Mouse (Mus musculus) kidney, postnatal 25 days (tissue): Measurements from ENCODE around the gene Dpagt1.
"Not testable (repeated sequence)": the region's sequence is repeated elsewhere in the genome, so short reads cannot be mapped to it uniquely, and the experiment has no call there.

Experiments used
- DNase-seq, 2 experiments: peaks; one replicate each; pipeline ENCODE4 v3.0.0; 2021; ENCODE audit warnings: mixed read lengths in 2 of 2

Gene Dpagt1

DNA sequence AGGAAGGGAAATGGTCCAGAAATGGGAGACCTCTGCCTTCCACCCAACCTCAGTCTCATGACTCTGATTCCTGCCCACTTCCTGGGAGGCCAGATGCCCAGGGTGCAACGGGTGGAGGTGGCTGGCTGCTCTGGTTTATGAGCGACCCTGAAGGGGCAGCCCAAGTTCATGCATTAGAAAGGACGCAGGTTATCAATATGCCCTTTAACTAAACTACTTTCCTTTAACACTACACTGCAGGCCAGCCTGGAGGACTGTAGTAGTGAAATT, 7.1 kb upstream of the Dpagt1 start:
- peak; percentile 59 to 81 for DNase-seq

GRCm38 (mm10) chr9:44319105-44319886, 6.5 kb upstream of the Dpagt1 start:
- peak; percentile 25 to 58 for DNase-seq

GRCm38 (mm10) chr9:44319887-44320798, 5.7 kb upstream of the Dpagt1 start, which contains the start of gene C2cd2l:
Gene C2cd2l (minus strand): TSS chr9:44320285.
- peak; percentile 95 to 98 for DNase-seq

- no peak for DNase-seq
These were observed 5.1 kb upstream of the Dpagt1 start for GRCm38 (mm10) chr9:44320799-44321133.

GRCm38 (mm10) chr9:44323656-44324055, 2.2 kb upstream of the Dpagt1 start:
- DNase-seq: not testable (repeated sequence)

GRCm38 (mm10) chr9:44324147-44324546, 1.7 kb upstream of the Dpagt1 start:
- no peak for DNase-seq

GRCm38 (mm10) chr9:44325032-44325767, 619 bp upstream of the Dpagt1 start:
- not testable (repeated sequence) for DNase-seq

DNA sequence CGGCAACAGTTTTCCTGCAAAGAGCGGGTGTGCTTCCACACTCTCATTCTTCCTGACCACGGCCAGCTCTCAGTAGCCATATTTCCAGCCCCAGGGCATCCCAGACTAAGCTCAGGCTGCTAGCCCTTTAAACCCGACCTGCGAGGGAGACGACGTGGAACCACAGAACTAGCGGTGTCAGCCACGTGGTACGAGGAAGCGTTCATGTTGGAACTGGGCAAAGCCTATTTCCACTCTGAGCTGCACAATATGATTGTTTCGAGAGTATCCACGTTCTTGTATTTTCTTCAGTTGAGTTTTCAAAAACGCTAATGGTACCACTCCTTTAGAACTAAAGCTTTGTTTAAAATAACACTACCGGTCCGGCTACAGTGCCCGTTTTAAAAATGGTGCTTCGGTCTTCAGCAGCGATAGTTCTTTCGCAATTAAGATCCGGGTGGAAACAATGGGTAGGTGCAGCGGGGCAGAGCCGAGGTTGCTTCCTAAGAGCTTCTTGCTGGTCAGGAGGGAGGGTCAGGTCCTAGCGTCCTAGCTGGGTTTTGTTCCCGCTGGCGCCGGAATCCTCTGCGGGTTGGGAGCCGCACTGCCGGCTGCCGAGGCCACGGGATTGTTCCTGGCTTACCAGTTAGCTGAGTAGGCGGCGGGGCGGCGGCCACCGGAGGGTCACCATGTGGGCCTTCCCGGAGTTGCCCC, 698 bp downstream of the Dpagt1 start:
- peak; percentile 91 to 96 for DNase-seq

DNA sequence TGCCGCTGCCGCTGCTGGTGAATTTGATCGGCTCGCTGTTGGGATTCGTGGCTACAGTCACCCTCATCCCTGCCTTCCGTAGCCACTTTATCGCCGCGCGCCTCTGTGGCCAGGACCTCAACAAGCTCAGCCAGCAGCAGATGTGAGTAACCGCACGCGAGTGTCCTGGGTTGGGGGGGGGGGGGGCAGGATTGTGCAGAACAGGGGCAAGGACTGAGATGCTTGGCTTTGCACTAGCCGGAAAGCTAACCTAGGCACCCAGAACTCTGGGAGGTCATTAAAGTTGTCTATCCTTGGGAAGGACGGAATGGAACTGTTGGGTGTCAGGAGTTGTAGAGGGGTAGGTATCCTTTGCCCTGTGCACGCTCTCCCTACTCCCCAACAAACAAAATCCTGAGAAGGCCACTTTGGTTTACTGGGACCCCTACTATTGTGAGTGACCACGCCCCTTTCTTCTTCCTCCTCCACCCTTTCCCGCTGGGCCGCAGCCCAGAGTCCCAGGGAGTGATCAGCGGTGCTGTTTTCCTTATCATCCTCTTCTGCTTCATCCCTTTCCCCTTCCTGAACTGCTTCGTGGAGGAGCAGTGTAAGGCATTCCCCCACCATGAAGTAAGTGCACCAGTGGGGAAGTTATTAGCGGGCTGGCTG, 1.4 kb downstream of the Dpagt1 start:
- DNase-seq: peak; percentile 48 to 62

DNA sequence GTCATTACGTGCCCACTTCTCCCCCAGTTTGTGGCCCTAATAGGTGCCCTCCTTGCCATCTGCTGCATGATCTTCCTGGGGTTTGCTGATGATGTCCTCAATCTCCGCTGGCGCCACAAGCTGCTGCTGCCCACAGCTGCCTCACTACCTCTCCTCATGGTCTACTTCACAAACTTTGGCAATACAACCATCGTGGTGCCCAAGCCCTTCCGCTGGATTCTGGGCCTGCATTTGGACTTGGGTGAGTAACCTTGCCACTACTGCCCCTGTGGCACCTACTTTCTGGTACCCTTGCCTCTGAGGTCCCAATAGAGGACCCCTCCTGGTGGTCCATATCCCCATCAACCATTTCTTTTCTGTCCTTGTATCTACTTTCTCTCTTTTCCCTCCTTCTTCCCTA, 2.1 kb downstream of the Dpagt1 start:
- DNase-seq: no peak

- no peak for DNase-seq
These were observed 4.9 kb downstream of the Dpagt1 start for GRCm38 (mm10) chr9:44330736-44331135.

DNA sequence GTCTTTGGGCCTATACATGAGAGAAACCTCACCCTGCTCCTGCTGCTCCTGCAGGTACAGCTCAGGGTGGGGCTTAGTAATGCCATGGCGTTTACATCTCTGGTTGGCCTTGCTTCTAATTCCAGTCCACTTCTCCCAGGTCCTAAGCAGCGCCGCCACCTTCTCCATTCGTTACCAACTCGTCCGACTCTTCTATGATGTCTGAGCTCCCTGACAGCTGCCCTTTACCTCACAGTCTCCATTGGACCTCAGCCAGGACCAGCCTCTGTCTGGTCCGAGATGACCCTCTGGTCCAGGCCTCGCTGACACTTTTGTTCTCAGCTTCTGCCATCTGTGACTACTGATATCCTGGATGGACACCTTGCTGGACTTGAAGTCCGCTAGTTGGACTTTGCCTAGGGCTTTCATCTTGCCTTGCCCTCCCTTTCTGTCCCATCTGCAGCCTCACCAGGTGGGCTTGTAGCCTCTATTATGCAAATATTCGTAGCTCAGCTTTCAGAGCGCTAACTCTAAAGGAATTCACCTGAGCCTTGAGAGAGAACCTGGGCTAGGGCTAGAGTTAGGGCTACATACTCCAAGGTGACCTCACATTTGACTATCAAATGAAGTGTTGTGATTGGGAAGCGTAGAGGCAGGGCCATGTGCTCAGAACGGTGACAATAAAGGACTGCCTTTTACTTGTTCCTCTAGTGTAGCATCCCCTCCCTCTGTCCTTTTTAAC, 7.3 kb downstream of the Dpagt1 start:
- DNase-seq: no peak

GRCm38 (mm10) chr9:44334396-44335330, 8.8 kb downstream of the Dpagt1 start, which contains the start of gene H2afx:
Gene H2afx (plus strand): TSS chr9:44334694.
- DNase-seq: peak; percentile 99

GRCm38 (mm10) chr9:44335331-44336092, 9.7 kb downstream of the Dpagt1 start:
- DNase-seq: peak; percentile 24 to 69

DNA sequence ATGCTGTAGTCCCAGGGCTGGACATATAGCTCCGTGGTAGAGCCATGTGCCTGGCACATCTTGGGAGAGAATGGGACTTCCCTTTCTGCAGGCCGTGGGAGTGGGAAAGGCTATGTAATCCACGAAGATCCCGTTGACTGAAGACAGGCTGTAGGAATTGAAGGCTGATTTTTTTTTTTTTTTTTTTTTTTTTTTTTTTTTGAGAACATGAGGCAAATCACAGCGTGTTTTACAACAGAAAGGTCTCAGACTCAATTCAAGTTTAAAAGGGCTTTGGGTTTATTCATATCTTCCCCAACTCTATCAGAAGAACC, 10.2 kb downstream of the Dpagt1 start:
- no peak for DNase-seq

GRCm38 (mm10) chr9:44336513-44336912, 10.7 kb downstream of the Dpagt1 start:
- DNase-seq: not testable (repeated sequence)

- DNase-seq: no peak
These were observed 11.1 kb downstream of the Dpagt1 start for GRCm38 (mm10) chr9:44336964-44337363.

GRCm38 (mm10) chr9:44337436-44338169, 11.8 kb downstream of the Dpagt1 start:
- DNase-seq: no peak

DNA sequence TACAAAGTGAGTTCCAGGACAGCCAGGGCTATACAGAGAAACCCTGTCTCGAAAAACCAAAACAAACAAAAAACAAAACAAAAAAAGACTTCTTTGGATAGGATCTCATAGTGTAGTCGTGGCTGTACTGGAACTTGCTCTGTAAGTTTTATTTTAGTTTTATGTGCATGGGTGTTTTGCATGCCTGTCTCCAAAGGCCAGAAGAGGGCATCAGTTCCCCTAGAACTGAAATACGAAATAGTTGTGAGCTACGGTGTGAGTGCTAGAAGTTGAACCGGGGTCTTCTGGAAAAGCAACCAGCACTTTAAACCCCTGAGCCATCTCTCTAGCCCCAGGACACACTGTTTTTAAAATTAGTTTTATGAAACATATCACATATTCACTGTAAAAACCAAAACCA, 12.8 kb downstream of the Dpagt1 start:
- no peak for DNase-seq
